Mouse (Mus musculus) urinary bladder, postnatal 36 days (tissue): ENCODE data around the gene Bmpr2.

Experiments used
- DNase-seq, 2 experiments: peaks; one replicate each; pipeline ENCODE4 v3.0.0; 2022; ENCODE audit warnings: low spot score in 2 of 2, mixed read lengths in 1 of 2

The Bmpr2 gene

GRCm38 (mm10) chr1:59927131-59927680 is 164.0 kb downstream of the Bmpr2 start:
- no peak for DNase-seq
